Mouse (Mus musculus): Measurements from ENCODE around the gene Scgb1b11. TPM values are rescaled to one million over a fixed set of nuclear protein-coding genes. Genes with fewer than 3 reads are reported as not detected.
"Not testable (repeated sequence)": the region's sequence is repeated elsewhere in the genome, so short reads cannot be mapped to it uniquely, and the experiment has no call there.

Gene Scgb1b11
- not detected in 2 replicates for polyA plus RNA-seq (2012; rRNA removed)

GRCm38 (mm10) chr7:32222540-32222939, at the start of gene Scgb1b11:
Gene Scgb1b11, plus strand, starts transcription at chr7:32222840.
- H3K4me3 ChIP-seq (ENCODE audit: insufficient read depth, low read length); H3K4me1 ChIP-seq (ENCODE audit: control insufficient read depth, insufficient read depth, low read length); H3K27ac ChIP-seq (ENCODE audit: insufficient read depth, low read length): not testable (repeated sequence)

- not testable (repeated sequence) for H3K4me1 ChIP-seq (ENCODE audit: control insufficient read depth, insufficient read depth, low read length); H3K4me3 ChIP-seq (ENCODE audit: insufficient read depth, low read length); H3K27ac ChIP-seq (ENCODE audit: insufficient read depth, low read length)
Observed at GRCm38 (mm10) chr7:32211045-32211444, 11.6 kb upstream of the Scgb1b11 start, which contains the start of gene Scgb2b11. Gene Scgb2b11, minus strand, starts transcription at chr7:32211145.

Other genes with a start within 250 kb of the Scgb1b11 start
- gene Scgb1b10, start 122.0 kb upstream of the Scgb1b11 start, polyA plus RNA-seq (2012; rRNA removed), result not detected in 2 replicates
- gene Scgb2b11, start 11.7 kb upstream of the Scgb1b11 start, polyA plus RNA-seq (2012; rRNA removed), result not detected in 2 replicates
- gene Scgb2b12, start 104.4 kb downstream of the Scgb1b11 start, polyA plus RNA-seq (2012; rRNA removed), result not detected in 2 replicates
- not detected in 2 replicates for gene Scgb1b12, start 111.3 kb downstream of the Scgb1b11 start, polyA plus RNA-seq (2012; rRNA removed)
- gene Scgb1b29, start 218.7 kb downstream of the Scgb1b11 start, polyA plus RNA-seq (2012; rRNA removed), result not detected in 2 replicates